Mouse (Mus musculus) liver, postnatal 0 days (tissue): ENCODE measurements at regions not wholly inside any gene's neighbourhood (a gene's known extent, or its start where the extent isn't known, plus 50 kb on each side); places are given as distances from the start of the nearest gene placed in this dataset.

Experiments
- CTCF ChIP-seq: sonication (generic); IDR thresholded peaks from 2 replicates; pipeline ENCODE4 v1.5.1; 2016; ENCODE audit warnings: antibody characterized with exemption, low read depth
- EP300 ChIP-seq: IDR thresholded peaks from 2 replicates; pipeline ENCODE4 v1.6.1; 2016; ENCODE audit warnings: antibody characterized with exemption, low read depth, mild to moderate bottlenecking

DNA sequence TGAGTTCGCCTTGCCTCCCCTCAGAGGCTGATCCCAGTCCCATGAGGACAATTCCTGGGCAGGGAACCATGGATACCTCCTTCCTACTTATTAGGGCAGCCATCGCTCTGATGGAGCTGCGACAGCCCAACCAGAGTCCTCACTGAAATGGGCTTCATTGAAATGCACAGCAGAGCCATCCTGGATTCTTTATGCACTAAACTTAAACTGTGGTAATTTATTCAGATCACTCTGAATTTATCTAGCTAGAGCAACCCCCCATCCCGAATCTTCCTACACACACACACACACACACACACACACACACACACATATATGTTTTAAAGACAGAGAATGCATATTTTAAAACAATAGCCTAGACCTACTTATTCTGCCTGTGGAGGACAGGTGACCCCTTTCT is 258.9 kb upstream of the Zfp507 start:
- TF ChIP-seq CTCF (no peak), EP300 (no peak)
